Mouse (Mus musculus): ENCODE data around the gene Ldhc.

DNA sequence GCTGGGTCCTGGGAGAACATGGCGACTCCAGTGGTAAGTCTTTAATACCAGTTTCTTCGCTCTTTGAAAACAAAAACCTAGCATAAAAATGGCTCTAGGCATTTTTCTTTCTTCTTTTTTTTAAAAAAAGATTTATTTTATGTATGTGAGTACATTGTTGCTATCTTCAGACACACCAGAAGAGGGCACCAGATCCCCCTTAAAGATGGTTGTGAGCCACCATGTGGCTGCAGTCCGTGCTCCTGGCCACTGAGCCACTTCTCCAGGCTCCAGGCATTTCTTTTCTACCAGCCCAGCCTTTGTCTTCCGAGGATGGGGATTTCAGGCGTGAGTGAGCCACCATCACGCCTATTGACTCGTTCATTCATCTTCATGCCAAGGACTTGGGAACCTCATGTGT is 10.0 kb upstream of the Ldhc start:
- TF ChIP-seq CTCF (IDR thresholded peaks at IDR 0.05; ENCODE audit: low read depth) (peak; percentile 32; the same call in 1 of the 2 replicates), EP300 (IDR thresholded peaks at IDR 0.05; ENCODE audit: low read depth) (no peak)

All from liver, embryonic 14.5 days (tissue).